Mouse (Mus musculus) ovary, postnatal 14 days (tissue): ENCODE data around the gene Prps1l3.

Experiments
- DNase-seq: peaks from one replicate; pipeline ENCODE4 v3.0.0; 2022; ENCODE audit warnings: low spot score

The Prps1l3 gene

DNA sequence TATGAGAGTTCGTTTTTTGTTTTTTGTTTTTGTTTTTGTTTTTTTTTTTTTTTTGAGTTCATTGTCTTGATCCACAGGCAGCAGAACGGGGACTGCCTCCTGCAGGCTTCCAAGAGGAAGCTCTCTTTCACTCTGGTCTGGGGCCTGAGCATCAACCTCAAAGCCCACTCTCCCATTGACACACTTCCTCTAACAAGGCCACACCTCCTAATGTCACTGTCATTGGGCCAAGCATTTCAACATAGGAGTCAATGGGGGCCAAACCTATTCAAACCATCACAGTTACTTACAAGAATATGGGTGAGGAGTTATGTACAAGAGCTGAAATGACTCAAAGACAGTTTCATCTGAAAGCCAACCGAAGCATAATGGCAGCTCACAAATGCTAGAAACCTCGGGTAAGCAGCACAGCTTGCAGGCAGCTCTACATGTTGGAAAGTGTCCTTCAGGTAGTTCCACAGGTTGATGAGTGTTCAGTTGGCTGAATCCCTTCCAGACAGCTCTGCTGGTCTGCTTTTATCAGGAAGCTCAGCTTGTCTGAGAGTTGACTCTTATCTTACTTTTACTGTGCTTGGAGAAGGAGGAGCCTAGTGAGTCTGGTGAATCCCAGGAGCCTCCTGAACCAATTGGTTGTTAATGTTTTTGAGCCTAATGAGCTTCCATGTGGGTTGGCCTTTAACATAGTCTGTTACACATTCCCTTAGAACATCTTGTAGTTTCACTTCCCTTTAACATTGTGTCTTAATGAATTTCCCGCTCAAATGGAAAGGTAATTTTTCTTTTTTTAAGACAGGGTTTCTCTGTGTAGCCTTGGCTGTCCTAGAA lies 13.7 kb downstream of the Prps1l3 start:
- no peak for DNase-seq

DNA sequence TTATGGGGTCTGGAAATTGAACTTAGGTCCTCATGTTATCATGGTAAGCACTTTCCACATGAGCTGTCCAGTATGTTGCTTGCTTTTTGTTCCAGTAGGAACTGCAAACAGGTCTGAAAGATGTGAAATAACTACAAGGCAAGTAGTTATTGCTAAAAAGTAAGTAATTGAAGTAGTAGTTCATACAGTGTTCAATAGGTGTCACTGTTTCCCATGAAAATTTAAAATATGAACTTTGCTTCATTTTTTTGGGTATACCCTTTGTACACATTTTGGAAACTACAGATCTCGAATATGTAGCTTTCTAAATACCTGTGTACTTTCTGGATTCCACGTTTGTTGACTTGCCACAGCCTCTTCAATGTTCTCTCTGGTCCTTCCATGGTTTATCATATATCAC lies 28.4 kb downstream of the Prps1l3 start:
- DNase-seq, result no peak

DNA sequence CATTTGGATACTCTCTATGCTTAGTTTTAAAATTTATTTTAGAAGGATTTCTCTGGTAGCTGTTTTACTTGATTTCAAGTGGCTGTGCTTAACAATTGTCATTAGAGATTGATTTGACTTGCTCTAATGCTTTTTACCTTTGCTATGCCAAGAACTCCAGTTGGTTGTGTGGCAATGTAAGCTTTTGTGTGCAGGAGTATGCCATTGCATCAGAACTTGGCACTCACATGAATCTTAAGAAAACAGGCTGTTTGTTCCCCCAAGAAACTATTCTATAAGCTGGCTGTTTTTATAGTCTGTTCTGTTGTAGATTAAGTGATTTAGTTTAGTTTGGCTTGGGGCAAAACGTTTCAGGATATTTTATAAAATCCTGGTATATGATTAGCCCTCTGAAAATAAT lies 45.2 kb downstream of the Prps1l3 start:
- no peak for DNase-seq

DNA sequence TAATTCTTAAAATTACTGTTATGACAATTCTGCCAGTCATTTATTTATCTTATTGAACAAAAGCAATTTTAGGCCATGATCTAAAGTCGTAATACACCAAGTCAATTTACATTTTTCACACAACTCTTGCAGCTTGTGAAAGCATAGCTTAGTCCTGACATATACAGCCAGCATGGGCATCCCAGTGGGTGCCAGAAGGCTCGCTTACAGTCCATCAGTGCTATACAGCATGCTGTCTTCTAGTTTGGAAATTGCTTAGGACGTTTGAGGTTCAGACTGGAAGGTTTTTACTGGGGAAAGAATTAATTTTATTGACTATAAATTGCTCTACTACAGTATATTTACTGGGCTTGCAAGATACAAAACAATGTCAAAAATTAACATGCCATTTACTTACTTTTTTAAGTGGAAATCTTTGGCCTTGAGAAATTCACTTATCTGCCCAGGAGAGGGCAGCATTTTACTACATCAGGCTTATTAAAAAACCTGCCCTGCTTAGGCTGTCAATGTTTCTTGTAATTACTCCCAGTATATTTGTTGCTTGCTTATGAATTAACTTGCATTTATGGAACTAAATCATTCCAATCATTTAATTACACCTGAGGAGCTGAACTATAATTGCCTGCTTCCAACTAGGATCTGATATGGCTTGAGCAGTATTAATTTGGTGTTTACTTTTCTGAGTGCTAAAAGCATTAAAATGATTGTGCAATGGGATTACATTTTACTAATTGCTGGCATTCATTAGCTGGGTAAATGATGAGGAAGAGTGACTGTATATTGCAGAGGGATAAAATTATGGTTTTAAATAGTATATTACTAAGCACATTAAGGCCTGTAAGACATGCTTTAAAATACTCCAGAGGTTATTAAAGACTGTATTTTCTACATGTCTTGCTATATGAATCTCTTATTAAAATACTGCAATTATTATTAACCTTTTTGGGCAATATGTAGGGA lies 51.2 kb downstream of the Prps1l3 start:
- no peak for DNase-seq

DNA sequence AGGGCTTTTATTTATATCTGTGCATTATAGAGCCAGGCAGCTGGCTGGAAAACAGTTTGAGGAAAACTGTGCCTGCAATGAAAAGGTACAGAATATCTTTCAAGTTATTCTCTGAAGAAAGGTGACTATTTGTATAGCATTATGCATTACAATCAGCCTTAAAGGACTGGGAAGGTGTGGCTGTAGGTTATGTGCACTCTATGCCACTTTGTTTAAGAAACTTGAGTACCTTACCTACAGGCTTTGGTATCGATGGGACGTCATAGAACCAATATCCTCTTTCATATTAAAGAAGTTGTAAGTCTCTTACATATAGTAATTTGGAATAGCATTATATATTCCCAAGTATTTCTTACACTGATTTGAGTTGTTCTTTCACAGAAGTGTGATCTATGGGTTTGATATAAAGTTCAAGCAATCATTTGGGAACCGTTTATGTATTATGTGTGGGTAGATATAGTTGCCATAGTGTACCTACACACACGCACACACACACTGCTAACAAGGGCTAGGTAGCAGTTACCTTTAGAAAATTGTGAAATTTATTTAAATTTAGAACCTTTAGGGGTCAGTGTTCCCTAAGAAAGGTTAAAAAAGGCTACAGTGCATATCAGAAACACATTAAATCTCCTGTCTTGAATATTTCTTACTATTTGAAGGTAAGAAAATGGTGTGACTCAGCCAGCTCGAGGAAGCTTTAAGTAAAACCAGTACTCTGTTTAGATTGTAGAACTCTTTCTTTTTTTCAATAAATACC lies 55.3 kb downstream of the Prps1l3 start:
- no peak for DNase-seq
